Mouse (Mus musculus) intestine, embryonic 14.5 days (tissue): ENCODE data around the gene Sgcd. TPM values are rescaled to one million over a fixed set of nuclear protein-coding genes. Genes with fewer than 3 reads are reported as not detected.
"Not testable (repeated sequence)": the region's sequence is repeated elsewhere in the genome, so short reads cannot be mapped to it uniquely, and the experiment has no call there.

ENCODE experiments used
- ATAC-seq: fragments of 200-750 bp; cut with Nextera tagmentation; replicated peaks from 2 replicates; pipeline ENCODE4 v1.8.0; 2017; ENCODE audit warnings: low read depth, moderate number of reproducible peaks, moderate TSS enrichment, moderate library complexity; ENCODE audit not compliant: low FRiP score, low TSS enrichment
- DNase-seq: peaks from one replicate; pipeline ENCODE4 v3.0.0-alpha.2; 2018; ENCODE audit warnings: low spot score
- H3K27ac ChIP-seq: fragments of 300-500 bp; sonication (generic); 2 replicates; pipeline ENCODE4 v1.5.1; 2014; ENCODE audit warnings: low read depth, mild to moderate bottlenecking, control low read depth
- H3K27me3 ChIP-seq: fragments of 300-500 bp; sonication (generic); replicated peaks from 2 replicates; pipeline ENCODE4 v1.6.1; 2014; ENCODE audit warnings: low read length, control low read depth; ENCODE audit not compliant: control insufficient read depth, insufficient read depth
- H3K36me3 ChIP-seq: fragments of 300-500 bp; sonication (generic); 2 replicates; pipeline ENCODE4 v1.6.1; 2014; ENCODE audit warnings: low read length, control low read depth; ENCODE audit not compliant: control insufficient read depth, insufficient read depth
- H3K4me1 ChIP-seq: fragments of 300-500 bp; sonication (generic); replicated peaks from 2 replicates; pipeline ENCODE4 v1.6.1; 2014; ENCODE audit warnings: low read length, control low read depth, mixed read lengths; ENCODE audit not compliant: control insufficient read depth, insufficient read depth
- H3K4me2 ChIP-seq: fragments of 300-500 bp; sonication (generic); 2 replicates; pipeline ENCODE4 v1.6.1; 2014; ENCODE audit warnings: low read length
- H3K4me3 ChIP-seq: fragments of 300-500 bp; sonication (generic); 2 replicates; pipeline ENCODE4 v1.5.1; 2014; ENCODE audit warnings: low read depth, low read length, control low read depth, mixed read lengths
- H3K9ac ChIP-seq: fragments of 300-500 bp; sonication (generic); 2 replicates; pipeline ENCODE4 v1.6.1; 2014; ENCODE audit warnings: mild to moderate bottlenecking, low read length
- H3K9me3 ChIP-seq: fragments of 300-500 bp; sonication (generic); 2 replicates; pipeline ENCODE4 v1.6.1; 2016; ENCODE audit warnings: low read length, control low read depth; ENCODE audit not compliant: control insufficient read depth
- WGBS: fragments of 180-500 bp; shearing (Covaris S2); extraction: QIAGEN DNeasy Blood & Tissue Kit; methylation state at CpG from one replicate; pipeline ENCODE4 v1.1.7; 2014; 5-methylcytosine and 5-hydroxymethylcytosine counted together
- polyA plus RNA-seq: library from polyadenylated mRNA; unstranded; fragments of >200 nt; fragmentation: Nextera tagmentation; extraction: Ambion mirVana; gene quantifications from 2 replicates; pipeline ENCODE4 v1.2.1, GENCODE M21; 2014

Gene Sgcd
- polyA plus RNA-seq, 1 experiment from 2014 or later, result 4.3 TPM

DNA sequence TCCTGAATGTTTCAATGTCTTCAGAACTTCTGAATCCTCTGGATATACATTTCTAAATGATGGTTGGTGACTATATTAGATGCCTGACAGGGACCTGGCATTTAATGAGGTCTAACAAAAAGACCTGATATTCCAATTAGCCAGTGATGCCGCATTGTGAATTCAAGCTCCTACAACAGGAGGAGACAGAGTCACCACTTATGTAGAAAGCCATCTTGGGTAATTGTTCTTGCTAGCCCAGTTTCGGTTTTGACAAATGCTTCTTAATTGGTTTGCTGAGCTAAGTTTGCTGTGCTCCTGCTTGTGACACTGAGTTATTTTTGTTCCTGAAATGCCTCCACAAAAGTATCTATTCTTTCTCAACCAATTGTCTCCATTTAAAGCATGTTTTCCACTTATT is 358.6 kb downstream of the Sgcd start:
- WGBS, result 87% methylated on average over 2 of the region's 2 CpGs
- Histone ChIP-seq H3K27ac (no peak overlapping the region), H3K4me3 (no peak overlapping the region), H3K36me3 (no peaks in the 10 kb centered on the region), H3K27me3 (no peaks in the 10 kb centered on the region), H3K4me1 (no peaks in the 10 kb centered on the region), H3K4me2 (no peak overlapping the region), H3K9ac (no peak overlapping the region), H3K9me3 (no peaks in the 10 kb centered on the region)
- DNase-seq (no peak), ATAC-seq (no peak)

DNA sequence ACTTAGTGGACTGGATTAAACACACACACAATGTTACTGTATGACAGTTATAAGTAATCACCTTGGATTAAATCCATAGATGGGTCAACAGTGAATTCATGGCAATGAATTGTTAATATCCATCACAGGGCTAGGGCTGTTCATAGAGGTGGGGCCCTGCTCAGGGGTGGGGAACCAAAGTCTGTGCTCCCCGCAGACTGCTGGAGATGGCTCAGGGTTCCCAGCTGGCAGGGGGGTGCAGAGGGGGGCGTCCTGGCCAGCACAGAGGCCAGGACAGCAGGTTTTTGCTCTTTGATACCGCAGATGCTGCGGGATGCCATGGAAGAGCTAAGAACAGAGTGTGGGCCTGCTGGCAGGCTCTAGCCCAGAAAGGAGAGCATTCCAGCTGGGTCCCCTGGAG is 378.9 kb downstream of the Sgcd start:
- Histone ChIP-seq H3K4me1 (no peaks in the 10 kb centered on the region), H3K4me2 (no peak overlapping the region), H3K9ac (no peak overlapping the region), H3K27me3 (no peaks in the 10 kb centered on the region), H3K27ac (no peak overlapping the region), H3K9me3 (no peaks in the 10 kb centered on the region), H3K4me3 (no peak overlapping the region), H3K36me3 (no peaks in the 10 kb centered on the region)
- no peak for DNase-seq
- WGBS, result 82% methylated on average over 4 of the region's 4 CpGs
- no peak for ATAC-seq

DNA sequence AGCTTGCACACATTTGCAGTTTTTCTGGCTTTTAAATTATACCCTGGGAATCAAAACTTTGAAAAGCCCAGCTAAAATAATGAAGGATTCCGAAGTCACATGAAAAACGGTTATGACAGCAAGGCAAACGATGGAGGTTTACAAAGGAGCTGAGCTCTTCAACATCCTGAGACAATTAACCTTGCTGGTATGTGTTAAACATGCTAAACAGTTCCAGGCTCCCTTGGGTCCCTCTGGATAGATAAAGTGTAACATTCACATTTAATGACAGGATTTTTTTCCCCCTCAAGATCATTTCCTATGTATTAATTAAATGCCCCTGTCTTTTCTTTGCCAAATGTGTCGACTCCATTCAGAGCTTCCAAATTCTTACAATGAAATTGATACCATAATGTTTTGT is 414.1 kb downstream of the Sgcd start:
- DNase-seq, result no peak
- H3K36me3 ChIP-seq, result no peaks in the 10 kb centered on the region
- H3K4me2 ChIP-seq, result no peak overlapping the region
- H3K9me3 ChIP-seq, result no peaks in the 10 kb centered on the region
- H3K4me1 ChIP-seq, result no peaks in the 10 kb centered on the region
- ATAC-seq, result no peak
- WGBS, result 67% methylated on average over 4 of the region's 4 CpGs
- H3K27me3 ChIP-seq, result no peaks in the 10 kb centered on the region
- no peak overlapping the region for H3K9ac ChIP-seq
- H3K4me3 ChIP-seq, result no peak overlapping the region
- no peak overlapping the region for H3K27ac ChIP-seq

DNA sequence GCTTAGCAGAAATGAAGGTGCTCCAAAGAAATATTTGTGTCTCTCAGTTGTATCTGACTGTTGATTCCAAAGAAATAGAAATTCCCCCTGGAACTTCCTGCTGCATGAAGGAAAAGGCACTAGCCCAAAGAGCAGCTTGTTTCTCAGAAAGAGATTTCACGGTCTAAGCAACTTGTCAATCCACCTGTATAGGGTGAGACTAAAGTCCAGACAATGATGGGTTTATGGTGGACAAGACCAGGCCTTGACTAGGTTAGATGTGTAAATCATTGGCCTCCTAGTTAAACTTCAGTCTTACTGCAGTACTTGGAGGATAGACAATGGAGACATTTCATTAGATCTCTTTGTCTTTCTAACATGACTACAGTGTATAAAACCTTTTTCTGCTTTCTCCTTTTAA is 420.3 kb downstream of the Sgcd start:
- no peaks in the 10 kb centered on the region for H3K27me3 ChIP-seq
- no peak overlapping the region for H3K4me2 ChIP-seq
- H3K9ac ChIP-seq, result no peak overlapping the region
- no peak for DNase-seq
- H3K4me1 ChIP-seq, result no peaks in the 10 kb centered on the region
- no peaks in the 10 kb centered on the region for H3K9me3 ChIP-seq
- no peaks in the 10 kb centered on the region for H3K36me3 ChIP-seq
- no peak for ATAC-seq
- 78% methylated on average over 1 of the region's 1 CpGs for WGBS
- H3K4me3 ChIP-seq, result no peak overlapping the region
- H3K27ac ChIP-seq, result no peak overlapping the region

DNA sequence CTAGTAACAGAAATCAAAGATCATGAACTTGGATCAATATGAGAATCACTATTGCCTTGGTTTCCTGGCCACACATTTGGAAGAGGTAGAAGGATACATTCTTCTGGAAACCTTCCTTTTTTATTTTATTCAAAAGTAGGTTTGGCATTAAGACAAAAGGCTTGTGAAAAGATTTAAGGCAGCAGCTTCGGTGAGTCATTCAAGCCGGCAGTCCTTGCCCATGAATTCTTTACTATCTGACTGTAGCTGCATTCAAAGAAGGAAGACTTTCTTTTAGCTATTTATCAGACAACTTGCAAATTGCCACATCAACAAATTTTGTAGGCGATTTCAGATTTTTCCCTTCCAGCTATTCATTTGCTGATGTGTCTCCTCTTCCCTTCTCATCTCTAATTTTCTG is 422.6 kb downstream of the Sgcd start:
- H3K4me2 ChIP-seq, result no peak overlapping the region
- no peak overlapping the region for H3K4me3 ChIP-seq
- ATAC-seq (no peak), DNase-seq (no peak)
- H3K27me3 ChIP-seq, result no peaks in the 10 kb centered on the region
- H3K27ac ChIP-seq, result no peak overlapping the region
- H3K36me3 ChIP-seq, result no peaks in the 10 kb centered on the region
- H3K9ac ChIP-seq, result no peak overlapping the region
- no peaks in the 10 kb centered on the region for H3K4me1 ChIP-seq
- no peaks in the 10 kb centered on the region for H3K9me3 ChIP-seq
- WGBS, result 77% methylated on average over 3 of the region's 3 CpGs

DNA sequence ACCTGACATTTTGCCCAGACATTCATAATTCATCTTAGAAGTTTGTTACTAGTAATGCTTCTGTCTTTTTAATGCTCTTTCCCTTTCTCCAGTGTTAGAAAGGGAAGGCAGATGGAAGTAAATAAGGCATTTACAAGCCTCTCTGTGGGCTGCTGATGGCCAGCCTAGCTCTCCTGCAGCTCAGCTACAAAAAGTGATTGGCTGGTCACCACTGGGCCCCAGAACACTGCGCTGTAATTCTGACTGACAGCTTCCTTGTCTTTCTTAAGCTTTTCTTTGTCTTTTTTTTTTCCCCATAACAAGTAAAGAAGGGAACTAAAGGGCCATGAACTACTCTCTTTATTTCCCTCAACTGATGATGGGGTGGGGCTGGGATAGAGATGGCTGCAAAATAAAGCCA is 463.9 kb downstream of the Sgcd start:
- Histone ChIP-seq H3K4me2 (no peak overlapping the region), H3K9ac (no peak overlapping the region), H3K4me1 (no peaks in the 10 kb centered on the region), H3K27me3 (no peaks in the 10 kb centered on the region), H3K27ac (no peak overlapping the region), H3K4me3 (no peak overlapping the region), H3K9me3 (no peaks in the 10 kb centered on the region), H3K36me3 (no peaks in the 10 kb centered on the region)
- WGBS, result 43% methylated on average over 1 of the region's 1 CpGs
- DNase-seq (no peak), ATAC-seq (no peak)

DNA sequence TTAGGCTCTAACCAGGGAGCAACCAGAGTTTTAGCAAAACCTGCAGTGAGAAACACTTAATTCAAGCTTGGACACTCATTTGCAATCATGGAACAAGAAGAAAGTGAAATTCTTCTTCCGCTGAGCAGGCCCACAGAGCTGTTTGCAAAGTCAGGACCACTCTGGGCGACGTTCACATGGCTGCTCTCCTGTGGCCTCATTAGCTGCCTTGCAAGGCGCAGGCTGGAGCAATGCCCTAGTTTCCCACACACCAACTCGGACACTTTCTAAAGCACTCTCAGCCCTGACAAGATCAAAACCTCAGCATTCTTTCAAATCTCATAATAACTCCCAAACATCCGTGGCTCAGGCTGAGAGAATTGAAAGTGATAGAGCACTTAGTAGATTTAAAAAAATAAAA is 480.7 kb downstream of the Sgcd start:
- no peak overlapping the region for H3K4me2 ChIP-seq
- H3K9ac ChIP-seq, result no peak overlapping the region
- no peaks in the 10 kb centered on the region for H3K9me3 ChIP-seq
- H3K27me3 ChIP-seq, result no peaks in the 10 kb centered on the region
- H3K27ac ChIP-seq, result no peak overlapping the region
- WGBS, result 78% methylated on average over 6 of the region's 6 CpGs
- no peak overlapping the region for H3K4me3 ChIP-seq
- DNase-seq (no peak), ATAC-seq (no peak)
- no peaks in the 10 kb centered on the region for H3K36me3 ChIP-seq
- no peaks in the 10 kb centered on the region for H3K4me1 ChIP-seq

DNA sequence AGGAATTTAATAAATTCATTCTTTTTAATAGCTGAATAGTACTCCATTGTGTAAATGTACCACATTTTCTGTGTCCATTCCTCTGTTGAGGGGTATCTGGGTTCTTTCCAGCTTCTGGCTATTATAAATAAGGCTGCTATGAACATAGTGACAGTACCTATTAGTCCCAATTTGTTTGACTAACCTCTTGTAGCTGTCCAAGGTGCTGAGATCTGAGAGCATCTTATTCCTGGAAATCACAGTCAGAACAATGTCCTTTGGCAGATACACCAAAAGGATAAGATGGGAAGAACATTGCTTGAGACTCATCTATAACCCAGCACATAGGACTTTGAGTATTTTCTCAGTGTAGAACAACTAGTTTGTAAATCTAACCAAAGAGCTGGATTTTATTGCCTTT is 485.5 kb downstream of the Sgcd start:
- H3K9me3 ChIP-seq, H3K9ac ChIP-seq, H3K4me3 ChIP-seq, H3K27ac ChIP-seq, H3K4me1 ChIP-seq, DNase-seq, ATAC-seq, H3K4me2 ChIP-seq, H3K36me3 ChIP-seq, H3K27me3 ChIP-seq: not testable (repeated sequence)

DNA sequence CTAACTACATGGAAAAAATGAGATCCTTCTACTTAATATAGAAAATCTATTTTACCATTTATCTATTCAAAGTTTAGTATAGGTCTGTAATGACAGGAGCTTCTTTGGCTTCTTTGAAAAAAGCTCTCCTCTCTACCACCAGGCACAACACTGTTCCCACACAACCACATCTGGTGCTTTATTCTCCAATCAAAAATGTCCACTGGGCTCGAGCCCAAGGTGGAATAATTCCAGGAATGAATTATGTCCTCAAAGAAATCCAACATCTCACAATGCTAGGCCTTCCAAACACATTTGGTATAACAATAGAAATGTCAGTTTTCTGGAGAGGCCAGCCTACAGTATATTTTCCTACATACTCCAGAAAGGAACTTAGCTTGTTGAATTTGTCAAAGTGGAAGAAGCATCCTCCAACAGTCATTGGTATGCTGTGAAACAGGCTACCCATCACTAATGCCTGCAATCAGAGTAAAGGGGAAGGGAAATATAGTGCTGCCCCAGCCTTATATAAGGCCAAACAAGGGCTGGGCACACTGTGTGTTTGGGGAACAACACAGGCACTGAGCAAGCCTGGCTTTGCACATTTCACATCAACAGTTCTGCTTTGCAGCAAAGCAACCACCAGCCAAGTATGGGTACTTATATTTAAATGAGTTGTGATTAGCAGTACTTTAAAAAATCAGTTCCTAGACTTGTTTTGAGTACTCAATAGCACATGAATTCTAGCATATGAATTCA is 515.1 kb downstream of the Sgcd start:
- Histone ChIP-seq H3K4me3 (no peak overlapping the region), H3K4me1 (no peaks in the 10 kb centered on the region), H3K4me2 (no peak overlapping the region), H3K27ac (no peak overlapping the region), H3K9me3 (no peaks in the 10 kb centered on the region), H3K9ac (no peak overlapping the region), H3K36me3 (no peaks in the 10 kb centered on the region), H3K27me3 (no peaks in the 10 kb centered on the region)
- no peak for ATAC-seq
- DNase-seq, result no peak
- 51% methylated on average over 1 of the region's 1 CpGs for WGBS
